Mouse (Mus musculus) gastrocnemius, adult 18-20 months (tissue): ENCODE data around the gene Cd59b. TPM values are rescaled to one million over a fixed set of nuclear protein-coding genes. Genes with fewer than 3 reads are reported as not detected.
"Not testable (repeated sequence)": the region's sequence is repeated elsewhere in the genome, so short reads cannot be mapped to it uniquely, and the experiment has no call there.

Experiments
- DNase-seq: peaks from one replicate; pipeline ENCODE4 v3.0.0; 2021; ENCODE audit warnings: low spot score
- total RNA-seq, 2 experiments: library from RNA; stranded (reverse); gene quantifications; 2 replicates each; pipeline ENCODE4 v1.2.3; 2021

Cd59b gene
- total RNA-seq, 2 experiments from 2014 or later, result 2.8 to 3.0 TPM

- no peak for DNase-seq
These were observed 5.5 kb upstream of the Cd59b start for GRCm38 (mm10) chr2:104064152-104064551.

DNA sequence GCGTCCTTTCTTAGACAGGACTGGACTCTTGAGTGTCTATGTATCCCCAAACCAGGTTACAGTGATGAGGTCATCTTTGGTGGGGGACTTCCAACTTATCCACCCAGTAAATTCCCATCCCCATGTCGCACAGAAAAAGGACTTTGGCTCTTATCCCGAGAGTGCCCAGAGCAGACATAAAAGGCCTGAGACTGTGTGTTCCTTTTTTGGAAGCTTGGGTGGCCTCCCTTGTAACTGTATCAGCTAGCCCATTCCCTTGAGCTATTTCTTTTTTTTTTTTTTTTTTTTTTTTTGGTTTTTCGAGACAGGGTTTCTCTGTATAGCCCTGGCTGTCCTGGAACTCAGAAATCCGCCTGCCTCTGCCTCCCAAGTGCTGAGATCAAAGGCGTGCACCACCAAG lies 4.1 kb upstream of the Cd59b start, which contains the start of gene Gm10912:
Gene Gm10912, plus strand, starts transcription at position 301 of the 400 bp plus-strand sequence.
- DNase-seq, result not testable (repeated sequence)

DNA sequence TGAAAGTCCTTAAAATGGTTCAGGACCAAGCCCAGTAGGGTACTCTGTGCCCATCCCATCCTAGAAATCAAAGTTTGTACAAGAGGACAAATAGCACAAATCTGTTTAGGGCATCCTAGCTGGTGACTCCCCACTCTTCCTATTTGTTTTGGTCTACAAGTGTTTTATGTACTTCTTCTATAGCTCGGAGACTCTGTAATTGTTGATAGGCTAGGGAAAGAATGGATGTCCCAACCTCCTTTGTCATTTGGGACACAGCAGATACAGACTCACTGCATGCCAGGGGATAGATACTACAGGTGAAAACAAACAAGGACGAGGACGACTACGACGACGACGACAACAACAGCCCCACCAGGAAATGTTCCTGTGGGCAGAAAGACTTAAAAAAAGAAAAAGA lies 1.2 kb upstream of the Cd59b start, which contains the start of gene Gm10799:
Gene Gm10799, minus strand, starts transcription at position 101 of the 400 bp plus-strand sequence.
- not testable (repeated sequence) for DNase-seq

GRCm38 (mm10) chr2:104078285-104078684 lies 8.6 kb downstream of the Cd59b start:
- DNase-seq, result not testable (repeated sequence)

- not testable (repeated sequence) for DNase-seq
These were observed 11.9 kb downstream of the Cd59b start for GRCm38 (mm10) chr2:104081436-104082050.

DNA sequence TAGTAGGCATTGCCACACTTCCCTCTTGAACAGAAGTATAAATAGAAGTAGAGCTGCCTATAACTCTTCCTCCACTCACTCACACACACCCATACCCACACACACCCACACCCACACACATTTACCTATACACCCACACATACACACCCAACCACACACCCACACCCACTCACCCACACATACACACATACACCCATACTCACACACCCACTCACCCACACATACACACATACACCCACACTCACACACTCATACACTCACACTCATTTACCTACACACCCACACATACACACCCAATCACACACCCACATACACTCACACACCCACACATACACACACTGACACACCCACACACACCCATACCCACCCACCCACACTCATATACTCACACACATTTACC lies 12.8 kb downstream of the Cd59b start:
- no peak for DNase-seq

DNA sequence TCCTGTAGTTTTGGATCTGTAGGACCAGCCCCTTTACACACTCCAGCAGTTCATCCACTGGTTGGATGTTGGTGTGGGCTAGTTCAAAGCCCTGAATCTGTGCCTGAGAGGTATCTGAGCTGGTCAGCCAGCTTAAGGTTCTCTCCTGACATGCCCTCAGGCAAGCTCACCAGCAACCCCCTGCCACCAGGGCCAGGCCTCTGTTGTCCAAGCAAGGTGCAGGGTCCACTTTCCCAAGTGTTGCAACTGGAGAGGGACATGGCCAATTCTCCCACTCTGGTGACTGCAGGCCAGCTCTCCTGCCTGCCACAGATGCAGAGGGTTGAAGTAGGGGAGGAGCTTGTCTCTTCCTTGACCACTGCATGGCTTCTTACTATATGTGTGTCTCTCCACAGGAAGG lies 14.4 kb downstream of the Cd59b start:
- not testable (repeated sequence) for DNase-seq

DNA sequence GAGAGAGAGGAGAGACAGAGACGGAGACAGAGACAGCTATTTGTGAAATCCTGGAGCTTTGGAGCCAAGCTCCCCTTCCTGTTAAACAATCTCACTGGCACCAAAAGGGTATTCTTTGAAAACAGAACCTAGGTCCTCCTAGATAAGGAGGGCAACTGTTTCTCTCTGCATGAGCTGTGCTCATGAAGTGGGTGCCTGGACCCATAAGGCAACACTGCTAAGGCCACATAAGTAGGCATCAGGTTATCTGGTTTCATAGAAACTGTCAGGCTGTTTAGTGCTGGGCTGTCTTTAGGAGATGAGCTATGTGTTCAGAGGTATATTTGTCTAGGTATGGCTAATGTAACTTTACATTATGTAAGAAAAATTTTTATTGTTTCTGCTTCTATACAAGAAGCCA lies 17.9 kb downstream of the Cd59b start:
- DNase-seq, result not testable (repeated sequence)

DNA sequence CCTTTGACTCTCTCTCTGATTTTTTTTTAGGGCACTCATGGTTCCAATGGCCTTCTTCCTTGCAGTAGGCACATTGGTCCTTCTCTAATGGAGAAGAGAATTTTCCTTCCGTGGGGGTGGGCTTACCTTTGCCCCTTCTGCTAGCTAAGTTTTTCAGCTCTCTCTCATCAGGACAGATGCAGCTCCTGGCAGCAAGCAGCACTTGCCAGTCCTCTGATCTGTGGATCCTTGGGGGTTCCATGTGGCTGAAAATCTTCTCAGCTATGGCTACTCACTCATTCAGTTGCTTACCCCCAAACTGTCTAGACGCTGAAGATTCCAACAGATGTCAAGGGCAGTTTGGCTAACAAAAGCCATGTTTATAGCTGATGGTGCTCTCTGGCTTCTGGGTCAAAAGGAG lies 23.7 kb downstream of the Cd59b start:
- DNase-seq, result no peak

- peak; percentile 81 for DNase-seq
These were observed 26.1 kb downstream of the Cd59b start, which contains the start of gene Cd59a for GRCm38 (mm10) chr2:104095741-104096213. TSS of gene Cd59a (plus strand) at chr2:104095801.

GRCm38 (mm10) chr2:104096256-104096655 lies 26.6 kb downstream of the Cd59b start:
- DNase-seq, result no peak

- not testable (repeated sequence) for DNase-seq
These were observed 27.1 kb downstream of the Cd59b start for GRCm38 (mm10) chr2:104096796-104097195.

- DNase-seq, result not testable (repeated sequence)
These were observed 27.7 kb downstream of the Cd59b start for GRCm38 (mm10) chr2:104097396-104097795.

DNA sequence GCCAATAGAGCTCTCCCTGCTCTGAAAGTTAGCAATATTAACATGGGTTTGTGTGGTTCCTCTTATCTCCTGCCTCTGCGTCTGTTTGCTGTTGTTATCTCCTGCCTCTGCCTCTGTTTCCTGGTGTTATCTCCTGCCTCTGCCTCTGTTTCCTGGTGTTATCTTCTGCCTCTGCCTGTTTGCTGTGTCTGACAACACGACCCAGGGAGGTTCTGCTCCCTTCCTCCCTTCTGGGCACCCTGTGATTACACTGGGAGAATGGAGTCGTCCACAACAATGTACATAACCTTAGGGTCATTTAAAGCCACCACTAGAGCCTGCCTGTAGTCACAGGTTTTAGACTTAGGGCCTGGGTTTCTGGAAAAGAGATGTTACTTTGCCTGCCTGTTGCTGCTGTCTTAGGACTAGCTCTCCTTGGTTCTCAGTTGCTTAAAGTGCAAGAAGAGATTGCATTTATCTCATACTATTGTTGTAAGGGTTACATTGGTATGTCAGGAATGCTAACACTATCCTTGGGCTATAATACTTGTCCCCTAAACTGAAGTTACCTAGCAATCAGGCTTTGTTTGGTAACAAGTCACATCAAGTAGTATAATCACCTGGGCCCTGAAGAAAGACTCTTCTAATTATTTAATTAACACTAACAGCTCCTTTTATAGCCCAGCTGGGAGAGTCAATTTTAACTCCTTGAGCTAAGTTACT lies 29.0 kb downstream of the Cd59b start:
- no peak for DNase-seq

GRCm38 (mm10) chr2:104099231-104099585 lies 29.6 kb downstream of the Cd59b start:
- no peak for DNase-seq

GRCm38 (mm10) chr2:104099946-104100345 lies 30.3 kb downstream of the Cd59b start:
- no peak for DNase-seq

DNA sequence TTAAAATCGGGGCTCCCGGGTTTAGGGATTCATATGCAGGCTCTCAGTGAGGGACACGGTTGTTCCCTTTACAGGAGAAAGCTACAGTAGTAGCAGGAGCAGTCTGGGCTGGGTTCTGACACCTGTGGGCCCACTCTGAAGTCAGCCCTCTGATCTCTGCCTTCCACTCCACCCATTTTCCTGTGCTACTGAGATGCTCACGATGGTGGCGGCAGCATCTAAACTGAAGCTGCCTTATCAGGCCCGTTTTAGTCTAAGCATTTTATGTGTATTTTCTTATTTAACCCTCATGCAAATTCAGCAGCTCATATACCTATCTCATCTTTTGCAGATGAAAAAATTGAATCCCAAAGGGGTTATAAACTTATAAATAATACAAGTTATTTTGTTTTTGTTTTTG lies 35.2 kb downstream of the Cd59b start:
- DNase-seq, result no peak

- not testable (repeated sequence) for DNase-seq
These were observed 39.4 kb downstream of the Cd59b start for GRCm38 (mm10) chr2:104109021-104109420.

DNA sequence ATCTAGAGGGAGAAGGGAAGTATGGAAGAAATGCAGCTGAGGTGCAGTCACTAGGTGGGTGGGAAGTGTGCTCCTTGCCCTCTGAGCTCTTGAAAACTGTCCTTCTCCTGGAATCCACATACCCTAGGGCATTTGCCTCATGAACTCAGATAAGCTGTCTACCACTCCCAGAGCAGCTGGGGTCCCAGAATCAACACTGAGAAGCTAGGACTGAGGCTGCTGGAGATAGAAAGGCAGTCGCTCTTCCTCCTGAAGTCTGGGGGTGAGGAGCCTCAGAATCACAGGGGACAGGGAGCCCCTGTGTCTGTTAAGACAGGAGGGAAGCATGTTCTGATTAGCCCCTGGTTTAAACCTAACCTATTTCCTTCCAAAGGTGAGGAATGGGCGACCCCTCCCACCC lies 39.9 kb downstream of the Cd59b start:
- no peak for DNase-seq

DNA sequence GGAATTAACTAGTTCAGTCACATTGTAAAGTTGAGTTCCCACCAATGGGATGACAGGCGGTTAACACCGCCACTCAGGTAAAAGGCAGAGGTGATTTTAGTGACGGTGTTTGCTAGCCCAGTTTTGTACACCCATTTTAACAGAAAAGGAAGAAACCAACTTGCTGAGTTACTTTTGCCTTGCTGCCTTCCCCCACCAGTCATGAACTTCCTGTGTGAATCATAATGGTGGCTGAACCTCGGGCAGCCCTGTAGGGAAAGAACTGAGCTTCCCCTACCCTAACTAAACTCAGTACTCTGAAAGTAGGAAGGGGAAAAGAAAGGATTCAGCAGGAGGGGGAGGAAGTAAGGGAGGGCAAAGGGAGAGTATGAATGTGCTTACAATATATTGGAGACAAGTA lies 40.4 kb downstream of the Cd59b start:
- no peak for DNase-seq

DNA sequence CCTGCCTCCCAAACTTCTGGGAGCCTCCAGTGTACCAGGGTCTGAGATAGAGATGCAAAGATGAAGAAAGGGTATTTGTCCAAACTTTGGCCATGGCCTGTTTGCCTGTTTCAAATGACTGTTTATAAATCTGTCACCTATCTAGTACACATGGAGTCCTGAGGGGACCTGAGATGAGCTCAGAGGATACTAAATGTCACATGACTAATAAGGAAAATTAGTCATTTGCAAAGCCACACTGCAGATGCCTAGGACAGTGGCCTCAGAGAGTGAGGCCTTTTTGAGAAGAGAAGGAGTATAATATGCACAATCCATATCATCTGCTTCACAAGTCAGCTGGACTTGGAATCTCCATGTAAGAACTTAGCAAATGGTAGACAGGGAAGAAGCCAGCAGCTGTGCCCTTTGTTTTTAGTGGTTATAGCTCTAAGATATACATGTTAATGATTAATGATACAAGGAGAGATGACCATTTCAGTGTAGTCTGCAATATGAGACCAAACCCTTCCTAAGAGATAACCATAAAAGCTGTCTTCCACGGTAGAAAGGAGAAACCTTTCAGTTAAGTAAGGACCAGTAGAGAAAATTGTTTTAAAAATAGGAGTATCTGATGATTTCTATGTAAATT lies 41.6 kb downstream of the Cd59b start:
- not testable (repeated sequence) for DNase-seq

GRCm38 (mm10) chr2:104113563-104113962 lies 43.9 kb downstream of the Cd59b start:
- DNase-seq, result not testable (repeated sequence)
